Mouse (Mus musculus) adrenal gland, postnatal 10 days (tissue): Measurements from ENCODE around the gene Zfp459. TPM values are rescaled to one million over a fixed set of nuclear protein-coding genes. Genes with fewer than 3 reads are reported as not detected.
A peak's percentile ranks its signal among the peaks of the same experiment; 100 is the strongest.
"Not testable (repeated sequence)": the region's sequence is repeated elsewhere in the genome, so short reads cannot be mapped to it uniquely, and the experiment has no call there.

Experiments
- DNase-seq: peaks from one replicate; pipeline ENCODE4 v3.0.0; 2021; ENCODE audit warnings: mixed read lengths
- long read RNA-seq, 2 experiments: library from polyadenylated mRNA; stranded (forward); transcript quantifications; one replicate each; pipeline ENCODE4 v2.0.0; 2021
- total RNA-seq, 2 experiments: library from RNA; stranded (reverse); gene quantifications; 2 replicates each; pipeline ENCODE4 v1.2.3; 2021

The Zfp459 gene
- 1 to 10 TPM in 1 of 2 experiments, under 1 TPM in 1; 0.54 to 1.5 TPM for total RNA-seq
- long read RNA-seq, experiment 1: 0 reads
- long read RNA-seq, experiment 2: 0 reads

DNA sequence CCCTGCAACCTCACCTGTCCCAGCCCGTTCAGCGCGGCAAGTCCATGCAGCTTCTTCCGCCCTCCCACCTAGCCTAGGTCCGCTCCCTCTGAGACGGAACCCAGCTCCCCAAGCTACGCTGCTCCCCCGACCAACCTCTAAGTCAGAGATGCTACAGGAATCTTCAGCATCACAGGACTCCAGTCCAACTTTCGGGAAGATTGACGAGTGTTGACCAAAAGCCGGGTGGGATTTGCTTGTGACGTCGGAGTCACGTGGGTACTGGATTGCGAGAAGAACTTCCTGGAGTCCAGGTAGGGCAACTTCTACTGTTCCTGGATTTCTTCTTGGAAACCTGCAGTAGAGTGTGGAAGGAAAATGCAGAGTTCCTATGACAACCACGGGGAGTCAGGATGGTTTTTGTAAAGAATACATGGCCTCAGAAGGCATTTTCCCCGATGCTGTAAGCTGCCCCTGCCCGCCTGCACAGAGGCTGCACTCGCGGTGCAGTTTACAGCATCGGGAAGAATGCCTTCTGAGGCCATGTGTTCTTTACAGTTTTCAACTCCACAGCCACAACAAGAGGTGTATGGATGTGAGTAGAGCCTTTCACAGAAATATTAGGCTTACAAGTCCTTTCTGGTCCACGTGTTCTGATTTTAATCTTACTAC lies at the start of gene Zfp459:
Gene Zfp459, minus strand, starts transcription at position 212 of the 651 bp plus-strand sequence.
- DNase-seq: peak; percentile 40

DNA sequence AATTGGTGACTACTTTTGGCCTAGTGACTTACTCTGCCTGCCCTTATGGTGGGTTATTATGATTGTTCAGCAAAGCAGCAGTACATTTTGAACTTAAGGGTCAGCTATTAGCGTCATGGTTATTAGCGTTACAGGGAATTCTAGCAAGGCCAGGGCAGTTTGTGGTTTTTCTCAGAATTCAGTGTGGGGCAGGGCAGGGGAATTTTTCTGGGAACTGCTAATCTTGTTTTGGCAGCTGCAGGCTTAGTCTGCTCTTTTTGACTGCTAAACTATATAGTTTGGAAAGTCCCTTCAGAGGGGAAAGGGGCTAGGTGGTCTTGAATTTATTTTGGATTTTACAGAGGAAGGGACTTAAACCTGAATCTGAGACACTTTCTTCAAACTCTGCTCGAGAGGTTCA lies 48.1 kb upstream of the Zfp459 start:
- DNase-seq: no peak

DNA sequence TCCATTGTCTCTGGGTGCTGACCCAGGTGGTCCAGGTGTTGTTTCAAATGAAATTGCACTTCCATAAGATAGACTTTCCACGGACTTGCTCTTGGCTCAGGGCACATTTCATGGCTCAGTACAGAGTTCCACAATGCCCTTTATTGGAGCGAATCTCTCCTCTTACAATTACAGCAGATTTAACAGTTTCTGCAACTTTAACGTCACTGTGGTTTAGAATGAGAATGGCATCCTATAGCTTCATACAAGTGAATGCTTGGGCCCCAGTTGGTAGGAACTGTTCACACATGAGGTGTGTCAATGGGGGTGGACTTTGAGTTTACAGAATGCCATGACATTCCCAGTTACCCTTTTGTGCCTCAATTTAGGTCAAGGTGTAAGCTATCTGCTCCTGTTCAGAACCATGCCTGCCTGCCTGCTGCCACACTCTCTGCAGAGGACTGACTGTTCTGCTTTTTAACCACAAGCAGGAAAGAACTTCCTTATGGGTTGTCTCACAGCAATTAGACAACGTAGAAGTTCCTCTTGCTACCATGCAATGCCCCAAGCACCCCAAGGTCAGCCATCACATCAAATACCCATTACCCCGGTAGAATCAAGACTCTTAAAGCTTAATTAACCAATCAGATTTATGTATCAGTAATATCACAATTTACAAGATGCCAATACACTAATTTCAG lies 42.4 kb upstream of the Zfp459 start:
- DNase-seq: not testable (repeated sequence)

DNA sequence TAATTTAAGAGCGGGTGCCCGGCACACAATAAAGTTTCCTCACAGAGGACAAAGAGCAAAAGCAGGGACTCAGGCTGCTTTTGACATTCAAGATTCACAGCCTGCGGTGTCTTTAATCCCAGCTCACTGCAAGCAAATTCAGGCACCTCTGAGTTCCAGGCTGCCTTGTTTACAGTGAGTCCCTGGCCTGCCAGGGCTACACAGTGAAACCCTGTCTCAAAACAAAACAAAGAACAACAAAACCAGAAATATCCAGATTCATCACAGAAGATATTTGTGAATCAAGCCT lies 30.7 kb upstream of the Zfp459 start:
- DNase-seq: peak; percentile 11

DNA sequence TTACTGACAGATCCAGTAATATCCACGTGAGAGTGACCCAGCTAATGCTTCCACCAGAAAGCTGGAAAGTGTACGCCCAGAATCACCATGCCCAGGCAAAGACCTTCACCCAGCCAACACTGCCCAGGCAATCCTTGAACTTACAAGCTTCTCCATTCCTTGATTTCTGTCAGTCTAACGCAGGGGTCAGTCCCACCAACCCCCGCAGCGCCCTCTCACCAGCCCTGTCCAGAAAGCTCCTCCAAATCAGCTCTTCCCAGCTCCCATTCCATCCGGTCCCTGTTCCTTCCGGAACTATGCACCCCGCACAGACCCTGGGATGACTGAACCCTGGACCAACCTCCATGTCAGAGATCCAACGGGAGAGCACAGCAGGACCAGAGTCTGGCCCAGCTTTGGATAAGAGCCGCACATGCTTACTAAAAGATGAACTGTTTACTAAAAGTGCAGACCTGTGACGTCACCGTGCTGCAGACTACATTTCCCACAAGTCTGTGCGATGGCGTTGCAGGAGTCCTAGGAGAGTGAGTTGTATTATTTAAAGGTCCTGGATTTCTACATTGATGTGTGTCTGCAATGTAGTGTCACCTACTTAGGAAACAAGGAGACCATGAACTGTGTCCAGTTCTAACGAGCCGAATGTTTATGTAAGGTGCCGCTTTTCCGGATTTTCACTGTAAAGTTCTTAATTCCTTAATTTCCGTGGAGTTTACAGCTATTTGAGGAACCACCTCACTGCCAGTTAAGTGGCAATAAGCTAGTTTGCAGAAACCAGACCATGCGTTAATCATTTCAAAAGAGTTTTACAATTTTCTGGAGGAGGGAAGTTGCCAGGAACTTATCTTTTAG lies 30.2 kb upstream of the Zfp459 start, which contains the start of gene Zfp874a:
Gene Zfp874a, minus strand, starts transcription at position 453 of the 849 bp plus-strand sequence.
- DNase-seq: peak; percentile 92

DNA sequence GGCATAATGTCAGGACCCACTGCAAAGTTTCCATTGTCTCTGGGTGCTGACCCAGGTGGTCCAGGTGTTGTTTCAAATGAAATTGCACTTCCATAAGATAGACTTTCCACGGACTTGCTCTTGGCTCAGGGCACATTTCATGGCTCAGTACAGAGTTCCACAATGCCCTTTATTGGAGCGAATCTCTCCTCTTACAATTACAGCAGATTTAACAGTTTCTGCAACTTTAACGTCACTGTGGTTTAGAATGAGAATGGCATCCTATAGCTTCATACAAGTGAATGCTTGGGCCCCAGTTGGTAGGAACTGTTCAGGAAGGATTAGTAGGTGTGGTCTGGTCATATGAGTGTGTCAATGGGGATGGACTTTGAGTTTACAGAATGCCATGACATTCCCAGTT lies 15.9 kb upstream of the Zfp459 start:
- not testable (repeated sequence) for DNase-seq

DNA sequence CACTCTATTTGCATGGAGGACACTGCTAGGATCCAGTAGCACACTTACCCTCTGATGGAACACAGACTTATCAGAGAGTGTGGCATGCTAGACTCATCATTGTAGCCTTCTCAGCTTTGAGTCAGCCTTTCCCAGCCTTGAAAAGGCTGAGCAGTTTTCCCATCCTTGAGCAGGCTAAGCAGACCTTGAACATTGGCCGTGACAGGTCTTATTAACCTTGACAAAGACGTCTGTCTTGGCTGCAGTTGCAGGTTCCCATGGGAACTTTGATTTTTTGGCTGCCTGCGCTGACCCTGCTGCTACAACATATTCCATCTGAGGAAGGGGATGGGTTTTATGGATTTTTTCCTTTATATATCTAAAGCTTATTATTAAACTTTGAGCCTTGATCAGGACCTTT lies 6.9 kb upstream of the Zfp459 start:
- peak; percentile 72 for DNase-seq

DNA sequence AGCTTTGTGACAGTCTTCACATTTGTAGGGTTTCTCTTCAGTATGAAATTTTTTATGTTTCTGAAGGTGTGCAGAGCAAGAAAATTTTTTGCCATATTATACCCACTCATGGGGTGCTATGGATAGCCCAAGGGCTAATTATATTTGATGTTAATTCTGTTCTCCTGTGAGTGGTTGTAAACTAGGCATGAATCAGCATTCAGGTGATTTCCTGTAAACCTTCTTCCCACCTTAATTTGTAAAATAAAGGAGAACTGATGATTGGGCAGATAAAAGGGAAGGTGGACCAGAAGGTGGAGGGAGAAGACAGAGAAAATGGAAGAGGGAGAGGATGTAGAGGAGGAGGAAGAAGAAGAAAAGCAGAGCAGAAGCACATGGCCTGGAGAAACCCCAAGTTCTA lies 4.5 kb upstream of the Zfp459 start:
- not testable (repeated sequence) for DNase-seq

DNA sequence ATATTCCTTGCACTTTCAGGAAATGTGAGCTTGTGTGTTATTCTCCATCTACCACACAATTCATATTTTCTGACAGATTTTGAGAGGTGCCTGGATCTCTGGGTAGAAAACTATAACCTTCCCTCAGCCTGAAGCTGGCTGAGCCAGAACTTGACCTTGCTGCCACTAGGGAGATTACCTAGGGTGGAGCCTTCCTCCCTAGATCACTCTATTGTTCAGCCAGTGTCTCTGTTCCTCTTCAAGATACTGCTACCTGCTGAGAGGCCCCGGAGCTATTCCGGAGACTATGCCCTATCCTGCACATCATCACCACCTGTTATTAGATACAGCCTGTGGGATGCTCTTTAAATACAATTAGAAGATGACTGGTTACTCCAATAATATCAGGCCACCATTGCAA lies 1.3 kb upstream of the Zfp459 start:
- not testable (repeated sequence) for DNase-seq

DNA sequence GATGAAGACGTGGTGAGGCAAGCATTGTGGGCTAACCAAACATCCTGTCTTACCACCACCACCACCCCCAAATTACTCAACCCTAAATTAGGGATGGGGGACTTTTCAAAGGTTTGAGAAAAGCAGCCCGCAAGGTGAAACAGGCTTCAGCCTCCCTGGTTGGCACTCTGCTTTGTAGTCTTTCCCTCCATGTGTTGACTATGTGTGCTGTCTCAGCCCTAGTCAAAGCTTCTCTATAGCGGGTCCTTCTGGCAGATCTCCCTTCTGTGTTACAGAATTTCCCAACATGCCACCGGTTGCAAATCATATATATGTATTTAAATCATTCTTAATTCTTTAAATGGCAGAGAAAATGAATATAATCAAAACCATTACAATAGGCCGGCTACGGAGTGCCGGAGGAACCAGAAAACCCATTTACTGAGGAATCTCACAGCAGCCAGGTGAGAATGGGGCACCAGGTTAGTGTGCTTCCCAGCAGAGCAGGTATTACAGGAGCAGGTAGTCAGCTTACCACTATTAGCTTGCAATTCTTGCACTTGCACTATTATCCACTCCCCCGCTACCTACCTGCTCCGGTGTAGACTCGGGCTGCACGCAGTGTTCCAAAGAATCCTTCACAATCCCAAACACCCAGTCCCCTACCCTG lies 536 bp downstream of the Zfp459 start:
- DNase-seq: no peak

DNA sequence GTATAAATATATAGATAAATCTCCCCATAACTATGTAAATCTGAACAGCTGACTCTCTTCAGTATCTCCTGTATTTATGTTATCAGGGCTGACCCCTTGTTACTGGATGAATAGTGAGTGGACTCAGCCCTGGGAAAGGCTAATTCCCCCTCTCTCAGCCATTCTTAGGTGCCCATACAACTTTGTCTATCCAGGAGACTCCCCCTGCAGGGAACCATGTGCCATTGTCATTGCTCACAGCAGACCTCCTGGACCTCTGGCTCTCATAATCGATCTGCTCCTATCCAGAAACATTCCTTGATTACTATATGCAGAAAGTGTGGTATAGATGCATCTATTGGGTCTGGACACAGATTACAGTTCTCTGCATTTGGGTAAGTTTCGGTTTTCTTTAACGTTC lies 4.4 kb downstream of the Zfp459 start:
- DNase-seq: no peak

DNA sequence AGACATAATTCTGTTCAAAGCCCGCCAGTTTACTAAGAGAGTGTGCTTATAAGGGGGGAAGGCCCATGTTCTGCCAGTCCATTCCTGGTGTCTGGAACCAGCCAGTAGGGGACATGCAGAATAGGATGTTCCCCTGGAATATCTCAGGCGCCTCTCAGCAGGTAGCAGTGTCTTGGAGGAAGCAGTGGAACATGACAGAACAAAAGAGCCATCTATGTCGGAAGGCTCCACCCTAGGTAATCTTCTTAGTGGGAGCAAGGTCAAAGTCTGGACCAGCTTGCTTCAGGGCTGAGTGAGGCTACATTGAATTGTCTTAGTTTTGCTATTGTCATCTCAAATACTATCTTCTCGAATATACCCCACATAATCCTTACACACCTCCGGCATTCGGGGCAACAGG lies 5.5 kb downstream of the Zfp459 start:
- DNase-seq: no peak

DNA sequence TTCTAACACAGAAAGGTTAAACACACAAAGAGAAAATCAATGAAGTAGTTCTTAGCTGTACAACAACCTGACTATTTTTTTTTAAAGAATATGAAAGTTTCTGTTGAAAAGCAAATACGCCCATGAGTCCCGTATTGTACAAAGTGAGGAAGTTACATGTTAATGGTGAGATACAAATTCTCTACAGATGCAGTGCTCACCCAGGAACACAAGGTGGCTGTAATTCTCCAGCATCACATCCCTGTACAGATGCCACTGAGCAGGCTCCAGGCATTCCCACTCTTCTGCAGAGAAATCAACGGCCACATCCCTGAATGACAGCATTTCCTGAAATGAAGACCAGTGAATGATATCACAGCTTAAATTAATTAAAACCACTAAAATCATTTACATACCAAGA lies 7.6 kb downstream of the Zfp459 start:
- not testable (repeated sequence) for DNase-seq

DNA sequence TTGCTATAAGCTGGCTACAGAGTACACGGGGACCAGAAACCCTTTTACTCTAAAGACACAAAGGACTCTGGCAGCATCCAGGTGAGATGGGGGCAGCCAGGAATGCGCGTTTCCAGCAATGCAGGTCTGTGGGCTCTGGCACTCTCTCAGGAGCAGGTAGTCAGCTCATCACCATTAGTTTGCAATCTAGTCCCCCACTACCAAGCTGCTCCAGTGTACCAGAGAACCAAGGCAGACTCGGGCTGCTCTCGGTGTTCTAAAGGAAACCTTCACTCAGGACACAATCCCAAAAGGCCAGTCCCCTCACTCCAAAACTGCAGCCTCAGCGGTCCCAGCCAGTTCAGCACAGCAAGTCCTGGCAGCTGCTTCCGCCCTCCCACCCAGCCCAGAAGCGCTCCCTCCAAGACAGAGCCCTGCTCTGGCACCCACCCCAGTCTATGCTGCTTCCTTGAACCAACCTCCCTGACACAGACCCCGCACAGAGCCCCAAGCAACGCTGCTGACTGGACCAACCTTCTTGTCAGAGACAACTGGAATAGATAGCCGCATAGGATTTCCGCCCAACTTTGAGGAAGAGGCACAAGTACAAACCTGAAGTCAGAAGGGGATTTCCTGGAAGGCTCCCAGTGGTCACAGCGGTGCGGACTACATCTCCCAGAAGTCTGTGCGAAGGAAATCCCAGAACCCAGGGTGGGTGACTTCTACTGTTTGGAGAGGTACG lies 21.9 kb downstream of the Zfp459 start, which contains the start of gene Zfp429:
Gene Zfp429, minus strand, starts transcription at position 637 of the 721 bp plus-strand sequence.
- peak; percentile 76 for DNase-seq

DNA sequence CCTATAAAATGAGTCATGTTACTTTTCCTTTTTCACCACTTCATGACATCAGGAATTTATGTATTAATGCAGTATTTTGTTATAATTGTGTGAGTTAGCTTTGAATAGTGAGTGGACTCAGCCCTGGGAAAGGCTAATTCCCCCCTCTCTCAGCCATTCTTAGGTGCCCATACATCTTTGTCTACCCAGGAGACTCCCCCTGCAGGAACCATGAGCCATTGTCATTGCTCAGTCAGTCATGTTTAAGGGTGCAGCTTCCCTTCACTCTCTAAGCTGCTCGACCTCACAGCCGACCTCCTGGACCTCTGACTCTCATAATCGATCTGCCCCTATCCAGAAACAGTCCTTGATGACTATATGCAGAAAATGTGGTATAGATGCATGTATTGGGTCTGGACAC lies 45.0 kb downstream of the Zfp459 start:
- not testable (repeated sequence) for DNase-seq

DNA sequence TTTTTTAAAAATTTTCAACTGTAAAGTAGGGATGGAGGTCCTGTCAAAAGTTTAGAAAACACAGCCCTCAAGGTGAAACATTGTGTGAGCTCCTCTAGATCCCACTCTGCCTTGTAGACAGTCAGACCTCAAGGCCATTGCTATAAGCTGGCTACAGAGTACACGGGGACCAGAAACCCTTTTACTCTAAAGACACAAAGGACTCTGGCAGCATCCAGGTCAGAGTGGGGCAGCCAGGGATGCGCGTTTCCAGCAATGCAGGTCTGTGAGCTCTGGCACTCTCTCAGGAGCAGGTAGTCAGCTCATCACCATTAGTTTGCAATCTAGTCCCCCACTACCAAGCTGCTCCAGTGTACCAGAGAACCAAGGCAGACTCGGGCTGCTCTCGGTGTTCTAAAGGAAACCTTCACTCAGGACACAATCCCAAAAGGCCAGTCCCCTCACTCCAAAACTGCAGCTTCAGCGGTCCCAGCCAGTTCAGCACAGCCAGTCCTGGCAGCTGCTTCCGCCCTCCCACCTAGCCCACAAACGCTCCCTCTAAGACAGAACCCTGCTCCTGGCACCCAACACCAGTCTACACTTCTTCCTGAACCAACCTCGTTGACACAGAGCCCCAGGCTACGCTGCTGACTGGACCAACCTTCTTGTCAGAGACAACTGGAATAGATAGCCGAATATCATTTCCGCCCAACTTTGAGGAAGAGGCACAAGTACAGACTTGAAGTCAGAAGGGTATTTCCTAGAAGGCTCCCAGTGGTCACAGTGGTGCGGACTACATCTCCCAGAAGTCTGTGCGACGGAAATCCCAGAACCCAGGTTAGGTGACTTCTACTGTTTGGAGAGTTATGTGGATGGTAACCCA lies 45.9 kb downstream of the Zfp459 start, which contains the start of the genes Gm28041 and Zfp456:
Gene Gm28041, minus strand, starts transcription at position 684 of the 862 bp plus-strand sequence.
Gene Zfp456, minus strand, starts transcription at position 761 of the 862 bp plus-strand sequence.
- DNase-seq: peak; percentile 78

DNA sequence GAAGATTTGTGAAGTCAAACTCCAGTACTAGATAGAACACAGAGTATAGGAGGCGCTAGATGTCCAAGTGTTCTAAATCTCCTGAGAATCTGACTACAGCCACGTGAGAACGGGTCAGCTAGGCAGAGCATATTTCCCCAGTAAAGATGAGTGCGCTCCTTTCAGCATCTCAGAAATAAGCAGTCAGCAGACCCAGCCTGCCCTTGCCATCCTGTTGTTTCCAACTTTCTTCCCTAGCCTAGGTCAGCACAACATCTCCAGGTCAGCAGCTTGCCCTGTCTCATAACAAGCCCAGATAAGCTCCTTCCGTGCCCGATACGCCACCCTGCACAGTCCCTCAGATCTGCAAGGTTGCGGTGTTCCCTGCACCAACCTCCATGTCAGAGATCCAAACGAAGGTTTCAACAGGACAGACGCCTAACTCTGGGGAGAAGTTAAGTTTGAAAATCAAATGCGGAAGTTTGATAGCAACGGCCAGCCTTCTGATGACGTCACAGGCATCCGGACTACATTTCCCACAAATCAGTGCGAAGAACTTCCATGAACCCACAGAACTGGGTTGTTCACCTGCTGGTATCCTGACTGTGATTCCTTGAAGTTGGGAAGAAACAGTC lies 61.0 kb downstream of the Zfp459 start, which contains the start of the genes Gm28044 and Zfp953:
Gene Gm28044, minus strand, starts transcription at position 406 of the 614 bp plus-strand sequence.
Gene Zfp953, minus strand, starts transcription at position 475 of the 614 bp plus-strand sequence.
- peak; percentile 93 for DNase-seq
